Mouse (Mus musculus): ENCODE measurements around the gene Gm853.
A peak's percentile ranks its signal among the peaks of the same experiment; 100 is the strongest.

Gm853 gene

DNA sequence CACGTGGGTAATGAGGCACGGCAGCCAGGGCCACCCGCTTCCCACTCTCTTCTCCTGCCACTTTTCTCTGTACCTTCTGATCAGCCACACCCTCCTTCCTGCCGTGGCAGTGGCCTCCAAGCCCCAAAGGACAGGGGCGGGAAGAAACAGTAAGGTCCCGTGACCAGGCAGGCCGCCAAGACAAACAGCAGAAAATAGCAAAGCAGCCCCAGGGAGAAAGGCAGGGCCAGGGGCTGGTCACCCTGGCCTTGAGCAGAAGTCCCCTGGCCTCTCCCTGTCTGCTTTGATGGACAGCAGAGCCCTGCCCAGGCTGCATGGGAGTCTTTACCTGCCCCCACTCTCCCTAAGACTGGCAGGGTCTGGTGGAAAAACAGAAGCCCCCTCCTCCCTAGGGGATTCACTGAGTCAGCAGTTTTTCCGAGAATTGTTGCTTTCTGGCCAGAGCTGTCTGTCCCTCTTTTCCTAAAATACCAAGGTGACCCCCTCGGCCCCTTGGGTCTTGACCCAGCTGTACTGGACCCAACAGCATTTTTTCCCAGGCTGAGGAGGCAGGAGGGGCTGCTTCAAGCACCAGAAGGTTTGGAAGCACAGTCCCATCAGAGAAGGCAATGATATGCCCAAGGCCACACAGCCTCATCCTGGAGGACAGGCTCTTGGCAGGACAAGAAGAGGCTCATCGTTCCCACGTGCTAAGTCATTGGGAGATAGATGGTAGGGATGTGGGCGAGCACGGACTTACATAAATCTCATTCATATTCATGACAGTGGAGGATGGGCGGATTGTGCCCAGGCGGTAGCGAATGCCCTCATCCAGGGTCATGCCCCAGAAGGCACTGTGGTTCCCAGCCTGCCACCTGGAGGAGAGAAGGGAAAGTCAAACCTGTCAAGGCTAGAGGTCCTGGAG, 53.7 kb downstream of the Gm853 start:
- Histone ChIP-seq H3K27me3 (ENCODE audit: insufficient read depth, low read length) (peaks cover 86% of the 10 kb centered on the region), H3K4me1 (replicated peaks; ENCODE audit: low read depth, low read length) (peaks cover 74% of the 10 kb centered on the region), H3K4me3 (replicated peaks; ENCODE audit: low read length) (0 out of 2 replicates have a peak overlapping the region, but pooled peaks have one; percentile 4), H3K36me3 (ENCODE audit: insufficient read depth, low read length) (no peaks in the 10 kb centered on the region), H3K9me3 (ENCODE audit: low read length) (no peaks in the 10 kb centered on the region)
- TF ChIP-seq NANOG (IDR thresholded peaks at IDR 0.05; ENCODE audit: borderline replicate concordance, low read length) = no peak

DNA sequence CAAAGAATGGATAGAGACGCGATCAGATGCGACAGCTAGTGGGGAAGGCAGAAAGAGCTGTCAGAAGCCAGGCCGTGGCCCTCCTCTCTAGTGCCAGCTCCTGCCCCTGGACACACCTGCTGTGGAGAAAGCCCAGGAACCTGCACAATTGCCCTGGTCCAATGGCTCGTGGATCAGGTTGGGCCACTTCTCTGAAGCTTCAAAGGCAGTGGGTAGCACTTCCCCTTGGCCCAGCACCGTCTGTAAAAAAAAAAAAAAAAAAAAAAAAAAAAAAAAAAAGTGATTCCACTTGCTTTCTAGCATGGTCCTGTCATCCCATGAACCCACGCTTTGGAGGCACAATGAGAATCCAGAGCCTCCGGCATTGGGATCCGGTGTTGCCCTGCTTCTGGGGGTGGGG, 54.4 kb downstream of the Gm853 start:
- H3K4me1 ChIP-seq (replicated peaks; ENCODE audit: low read depth, low read length) = peaks cover 75% of the 10 kb centered on the region
- TF ChIP-seq POU5F1 (IDR thresholded peaks at IDR 0.05; ENCODE audit: borderline replicate concordance, low read length) (no peak), CTCF (conservative IDR thresholded peaks at IDR 0.05; ENCODE audit: low read length) (no peak), NANOG (IDR thresholded peaks at IDR 0.05; ENCODE audit: borderline replicate concordance, low read length) (no peak)
- H3K36me3 ChIP-seq (ENCODE audit: insufficient read depth, low read length) = no peaks in the 10 kb centered on the region
- H3K4me3 ChIP-seq (replicated peaks; ENCODE audit: low read length) = peak overlapping the region; percentile 54
- no peaks in the 10 kb centered on the region for H3K9me3 ChIP-seq (ENCODE audit: low read length)
- peaks cover 86% of the 10 kb centered on the region for H3K27me3 ChIP-seq (ENCODE audit: insufficient read depth, low read length)

GRCm38 (mm10) chr4:130167321-130167720, 54.9 kb downstream of the Gm853 start:
- peaks cover 86% of the 10 kb centered on the region for H3K27me3 ChIP-seq (ENCODE audit: insufficient read depth, low read length)
- H3K4me3 ChIP-seq (replicated peaks; ENCODE audit: low read length) = peak overlapping the region; percentile 54
- no peaks in the 10 kb centered on the region for H3K36me3 ChIP-seq (ENCODE audit: insufficient read depth, low read length)
- H3K9me3 ChIP-seq (ENCODE audit: low read length) = no peaks in the 10 kb centered on the region
- no peak for TF ChIP-seq POU5F1 (IDR thresholded peaks at IDR 0.05; ENCODE audit: borderline replicate concordance, low read length)
- TF ChIP-seq NANOG (IDR thresholded peaks at IDR 0.05; ENCODE audit: borderline replicate concordance, low read length) = no peak
- no peak for TF ChIP-seq CTCF (conservative IDR thresholded peaks at IDR 0.05; ENCODE audit: low read length)
- peaks cover 71% of the 10 kb centered on the region for H3K4me1 ChIP-seq (replicated peaks; ENCODE audit: low read depth, low read length)

- no peak overlapping the region for H3K4me3 ChIP-seq (replicated peaks; ENCODE audit: low read length)
- H3K36me3 ChIP-seq (ENCODE audit: insufficient read depth, low read length) = no peaks in the 10 kb centered on the region
- peaks cover 65% of the 10 kb centered on the region for H3K4me1 ChIP-seq (replicated peaks; ENCODE audit: low read depth, low read length)
- TF ChIP-seq CTCF (conservative IDR thresholded peaks at IDR 0.05; ENCODE audit: low read length) = no peak
- TF ChIP-seq NANOG (IDR thresholded peaks at IDR 0.05; ENCODE audit: borderline replicate concordance, low read length) = no peak
- TF ChIP-seq POU5F1 (IDR thresholded peaks at IDR 0.05; ENCODE audit: borderline replicate concordance, low read length) = no peak
- no peaks in the 10 kb centered on the region for H3K9me3 ChIP-seq (ENCODE audit: low read length)
- peaks cover 87% of the 10 kb centered on the region for H3K27me3 ChIP-seq (ENCODE audit: insufficient read depth, low read length)
These were observed 55.6 kb downstream of the Gm853 start for GRCm38 (mm10) chr4:130166592-130166991.

DNA sequence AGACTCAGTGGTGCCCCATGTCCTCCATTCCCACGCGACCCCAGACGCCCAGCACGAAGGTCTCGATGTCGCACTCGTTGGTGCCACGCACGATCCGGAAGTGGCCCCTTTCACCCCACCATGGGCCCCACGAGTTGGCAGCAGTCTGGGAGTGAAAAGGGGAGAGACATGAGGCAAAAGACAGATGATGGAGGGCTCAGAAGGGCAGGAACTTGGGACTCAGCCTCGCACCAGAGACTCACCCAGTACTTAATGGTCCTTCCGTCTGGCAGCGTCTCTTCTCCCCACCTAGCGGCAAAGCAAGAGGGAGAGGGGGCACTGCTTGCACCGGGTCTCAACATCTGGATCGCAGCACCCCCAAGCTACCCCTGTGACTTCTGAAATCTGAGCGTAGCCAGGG, 56.1 kb downstream of the Gm853 start:
- Histone ChIP-seq H3K9me3 (ENCODE audit: low read length) (no peaks in the 10 kb centered on the region), H3K27me3 (ENCODE audit: insufficient read depth, low read length) (peaks cover 87% of the 10 kb centered on the region), H3K4me3 (replicated peaks; ENCODE audit: low read length) (0 out of 2 replicates have a peak overlapping the region, but pooled peaks have one; percentile 26), H3K4me1 (replicated peaks; ENCODE audit: low read depth, low read length) (peaks cover 61% of the 10 kb centered on the region), H3K36me3 (ENCODE audit: insufficient read depth, low read length) (no peaks in the 10 kb centered on the region)
- no peak for TF ChIP-seq NANOG (IDR thresholded peaks at IDR 0.05; ENCODE audit: borderline replicate concordance, low read length)
- TF ChIP-seq CTCF (conservative IDR thresholded peaks at IDR 0.05; ENCODE audit: low read length) = no peak
- no peak for TF ChIP-seq POU5F1 (IDR thresholded peaks at IDR 0.05; ENCODE audit: borderline replicate concordance, low read length)

GRCm38 (mm10) chr4:130164121-130164520, 58.1 kb downstream of the Gm853 start:
- peaks cover 51% of the 10 kb centered on the region for H3K4me1 ChIP-seq (replicated peaks; ENCODE audit: low read depth, low read length)
- peaks cover 89% of the 10 kb centered on the region for H3K27me3 ChIP-seq (ENCODE audit: insufficient read depth, low read length)
- no peaks in the 10 kb centered on the region for H3K9me3 ChIP-seq (ENCODE audit: low read length)
- H3K4me3 ChIP-seq (replicated peaks; ENCODE audit: low read length) = peak overlapping the region; percentile 68; the same call in 1 of the 2 replicates
- TF ChIP-seq CTCF (conservative IDR thresholded peaks at IDR 0.05; ENCODE audit: low read length) (no peak), POU5F1 (IDR thresholded peaks at IDR 0.05; ENCODE audit: borderline replicate concordance, low read length) (no peak), NANOG (IDR thresholded peaks at IDR 0.05; ENCODE audit: borderline replicate concordance, low read length) (no peak)
- H3K36me3 ChIP-seq (ENCODE audit: insufficient read depth, low read length) = no peaks in the 10 kb centered on the region

DNA sequence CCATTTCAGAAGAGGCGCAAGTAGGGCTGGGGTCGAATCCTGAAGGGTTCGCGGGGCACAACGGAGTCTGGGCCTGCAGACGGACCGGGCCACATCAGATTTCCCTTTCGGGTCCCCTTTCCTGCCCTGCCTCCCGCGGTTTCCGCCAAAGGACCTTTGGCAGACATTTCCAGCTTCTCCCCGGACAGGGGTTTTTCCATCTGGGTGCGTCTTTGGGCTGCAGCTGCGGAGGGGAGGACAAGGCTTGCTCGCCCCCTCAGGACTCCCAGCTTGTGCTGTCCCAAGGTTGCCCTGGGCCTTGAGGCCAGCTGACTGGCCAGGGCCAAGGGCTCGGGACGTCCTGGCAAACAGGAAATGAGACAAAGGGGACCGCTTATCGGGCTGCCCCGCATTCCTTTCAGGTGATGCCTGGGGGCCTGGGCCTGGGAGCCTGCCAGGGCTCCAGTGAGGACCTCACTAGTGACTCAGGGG, 58.8 kb downstream of the Gm853 start:
- Histone ChIP-seq H3K4me3 (replicated peaks; ENCODE audit: low read length) (peak overlapping the region; percentile 68), H3K36me3 (ENCODE audit: insufficient read depth, low read length) (no peaks in the 10 kb centered on the region), H3K4me1 (replicated peaks; ENCODE audit: low read depth, low read length) (peaks cover 44% of the 10 kb centered on the region), H3K9me3 (ENCODE audit: low read length) (no peaks in the 10 kb centered on the region), H3K27me3 (ENCODE audit: insufficient read depth, low read length) (peaks cover 87% of the 10 kb centered on the region)
- TF ChIP-seq POU5F1 (IDR thresholded peaks at IDR 0.05; ENCODE audit: borderline replicate concordance, low read length) = no peak
- no peak for TF ChIP-seq CTCF (conservative IDR thresholded peaks at IDR 0.05; ENCODE audit: low read length)
- TF ChIP-seq NANOG (IDR thresholded peaks at IDR 0.05; ENCODE audit: borderline replicate concordance, low read length) = no peak

DNA sequence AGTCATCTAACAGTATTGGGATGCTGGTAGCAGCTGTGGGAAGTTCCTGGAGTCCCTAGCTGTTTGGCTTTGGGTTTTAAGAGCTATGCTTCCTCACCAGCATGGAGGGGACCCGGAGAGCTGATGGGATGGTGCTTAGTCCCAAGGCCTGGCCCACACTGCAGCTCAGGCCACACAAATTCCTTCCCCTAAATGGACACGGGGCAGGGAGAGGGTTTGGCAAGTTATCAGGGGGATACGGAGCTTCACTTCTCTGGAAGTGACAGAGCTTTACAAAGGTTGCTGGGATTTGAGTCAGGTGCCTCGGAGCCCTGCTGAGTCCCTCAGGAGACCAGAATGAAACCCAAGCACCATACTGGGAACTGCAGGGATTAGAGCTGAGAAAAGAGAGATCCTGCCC, 60.9 kb downstream of the Gm853 start:
- Histone ChIP-seq H3K4me3 (replicated peaks; ENCODE audit: low read length) (no peak overlapping the region), H3K9me3 (ENCODE audit: low read length) (no peaks in the 10 kb centered on the region), H3K4me1 (replicated peaks; ENCODE audit: low read depth, low read length) (peaks cover 24% of the 10 kb centered on the region), H3K27me3 (ENCODE audit: insufficient read depth, low read length) (peaks cover 66% of the 10 kb centered on the region), H3K36me3 (ENCODE audit: insufficient read depth, low read length) (no peaks in the 10 kb centered on the region)
- no peak for TF ChIP-seq POU5F1 (IDR thresholded peaks at IDR 0.05; ENCODE audit: borderline replicate concordance, low read length)

Data from E14TG2a.4 (cell line).